Mouse (Mus musculus) cerebellum, adult 9-11 months (tissue): ENCODE measurements around the gene Tubb2b.
"Not testable (repeated sequence)": the region's sequence is repeated elsewhere in the genome, so short reads cannot be mapped to it uniquely, and the experiment has no call there.

ENCODE experiments used
- DNase-seq: peaks from one replicate; pipeline ENCODE4 v3.0.0; 2022

Tubb2b gene

DNA sequence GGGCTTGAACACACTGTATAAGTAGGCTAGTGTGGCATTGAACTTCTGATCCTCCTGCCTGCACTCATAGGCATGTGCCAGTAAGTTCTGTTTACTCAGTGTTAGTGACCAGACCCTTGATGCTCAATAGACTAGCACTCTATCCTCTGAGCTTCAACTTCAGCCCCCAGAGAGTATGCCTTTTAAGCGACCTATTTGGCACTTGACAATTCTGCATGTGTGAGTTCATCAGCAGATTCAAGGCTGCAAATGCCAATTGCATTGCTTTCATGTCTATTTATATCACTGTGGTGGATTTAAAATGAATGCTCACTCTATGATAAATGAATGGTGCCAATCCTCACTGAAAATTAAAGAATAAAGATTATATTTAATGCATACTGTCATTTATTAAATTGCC, 24.9 kb downstream of the Tubb2b start:
- no peak for DNase-seq

DNA sequence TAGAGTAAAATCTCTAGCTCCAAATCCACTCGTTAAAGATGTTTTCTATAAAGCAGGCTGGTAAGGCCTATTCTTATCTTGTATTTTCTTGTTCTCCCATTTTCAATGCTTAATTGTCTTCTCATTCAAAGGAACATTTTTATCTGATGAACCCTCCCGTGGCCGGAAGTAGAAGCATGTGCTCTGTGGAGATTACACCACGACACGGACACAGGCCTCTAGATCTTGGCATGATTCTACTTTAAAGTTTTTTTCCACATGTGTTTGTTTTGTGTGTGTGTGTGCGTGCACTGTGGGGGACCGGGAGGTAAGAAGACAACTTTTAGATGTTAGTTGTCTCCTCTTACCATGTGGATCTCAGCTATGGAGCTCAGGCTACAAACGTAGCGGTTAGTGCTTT, 28.4 kb downstream of the Tubb2b start:
- DNase-seq, result no peak

DNA sequence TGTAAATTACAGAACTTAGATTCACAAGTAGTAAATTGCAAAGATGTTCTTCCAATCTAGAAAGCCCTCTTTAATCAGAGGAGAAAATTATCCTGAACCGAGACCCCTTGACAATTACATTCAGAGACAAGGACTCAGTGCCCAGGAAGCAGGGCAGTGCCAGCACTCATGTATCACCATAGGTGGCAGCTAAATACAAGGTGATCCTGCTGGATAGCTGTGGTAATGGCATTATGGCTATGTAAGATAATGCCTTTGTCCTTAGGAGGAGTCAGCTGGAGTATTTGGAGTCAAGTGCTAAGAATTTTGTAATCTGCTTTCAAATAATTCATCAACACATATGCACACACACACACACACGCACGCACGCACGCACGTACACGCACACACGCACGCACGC, 29.0 kb downstream of the Tubb2b start:
- DNase-seq, result no peak

DNA sequence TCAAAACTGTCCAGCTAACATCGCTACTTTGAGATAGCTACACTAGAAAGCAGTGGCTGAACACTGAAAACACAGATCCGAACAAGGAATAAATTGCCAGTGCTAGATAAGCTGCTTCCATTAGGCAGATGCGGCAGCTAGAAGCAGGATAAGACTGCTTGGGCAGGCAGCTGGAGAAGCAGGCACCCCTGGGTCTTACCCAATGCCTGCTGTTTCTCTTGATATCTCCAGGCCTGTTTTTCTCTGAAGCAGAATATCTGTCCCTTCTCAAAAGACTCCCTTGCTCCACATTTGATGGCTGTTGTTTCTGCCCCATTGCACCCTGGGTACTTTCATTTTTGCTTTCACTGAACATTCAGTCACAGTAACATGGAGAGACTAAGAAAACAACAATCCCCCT, 29.5 kb downstream of the Tubb2b start:
- no peak for DNase-seq

DNA sequence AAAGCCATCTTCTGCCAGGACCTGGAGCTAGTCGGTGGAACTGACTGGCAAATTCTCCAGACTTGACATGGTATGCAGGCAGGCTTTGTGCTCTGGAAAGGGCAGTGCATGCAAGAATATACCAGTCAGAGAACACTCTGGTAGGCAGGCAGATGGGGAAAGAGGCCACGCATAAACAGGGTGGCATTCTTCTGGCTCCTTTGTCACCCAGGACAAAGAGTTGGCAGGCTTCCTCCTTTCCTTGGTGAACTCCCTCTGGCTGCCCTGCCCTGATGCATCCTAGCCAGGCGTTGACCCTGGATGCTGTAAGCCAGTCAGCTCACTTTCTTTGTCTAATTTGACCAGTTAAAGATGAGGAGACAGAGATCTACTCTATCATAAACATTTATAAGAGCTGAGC, 33.2 kb downstream of the Tubb2b start:
- DNase-seq, result no peak

DNA sequence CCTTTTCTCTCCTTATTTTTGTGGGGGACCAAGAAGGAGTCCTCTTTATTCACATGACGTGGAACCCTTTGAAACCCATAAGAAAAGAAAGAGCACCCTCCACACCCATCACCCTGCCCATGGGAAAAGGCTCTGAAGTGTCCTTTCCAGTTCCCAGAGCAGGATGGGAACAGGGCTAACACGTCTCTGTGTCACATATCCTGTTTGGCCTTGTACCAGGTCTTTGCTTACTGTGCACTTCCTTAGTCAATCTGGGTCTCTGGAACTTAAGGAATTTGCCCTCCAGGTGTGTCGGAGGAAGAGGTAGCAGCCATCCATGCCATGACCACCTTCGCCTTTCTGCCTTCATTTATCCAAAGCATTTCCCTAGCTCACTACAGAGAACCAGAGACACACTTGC, 33.8 kb downstream of the Tubb2b start:
- DNase-seq, result no peak

DNA sequence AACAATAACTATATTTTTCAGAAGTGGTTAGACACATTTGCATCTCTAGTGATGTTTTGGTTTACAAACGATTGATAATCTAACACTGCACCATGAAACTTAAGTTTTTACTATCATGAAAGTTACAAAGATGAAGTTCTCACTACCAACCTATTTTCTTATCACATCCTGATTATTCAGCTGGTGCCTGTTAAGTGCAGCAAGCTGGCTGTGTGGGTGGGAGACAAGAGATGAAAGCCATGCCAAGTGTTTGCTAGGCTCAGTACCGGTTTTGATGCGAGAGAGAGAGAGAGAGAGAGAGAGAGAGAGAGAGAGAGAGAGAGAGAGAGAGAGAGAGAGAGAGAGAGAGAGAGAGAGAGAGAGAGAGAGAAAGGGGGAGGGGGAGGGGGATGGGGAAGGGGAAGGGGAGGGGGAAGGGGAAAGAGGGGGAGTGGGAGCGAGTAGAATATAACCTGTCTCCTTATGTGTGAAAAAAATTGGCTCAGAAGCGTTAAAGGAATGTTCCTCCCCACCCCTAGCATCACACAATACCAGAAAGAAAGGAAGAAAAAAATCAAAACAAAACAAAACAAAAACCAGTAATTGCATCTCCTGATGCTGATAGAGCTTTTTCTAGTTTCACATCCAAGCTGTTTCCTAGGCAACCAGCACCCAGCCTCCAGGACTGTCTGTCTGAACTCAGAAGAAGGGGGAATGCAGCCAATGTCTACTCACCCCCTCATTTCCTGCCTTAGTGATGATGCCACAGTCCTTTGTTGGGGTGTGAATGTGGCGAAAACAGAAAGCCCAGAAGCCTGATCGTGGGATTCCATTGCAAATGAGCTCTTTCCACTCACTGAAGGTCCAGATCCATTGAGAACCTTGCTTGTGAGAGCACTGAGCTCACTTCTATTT, 34.5 kb downstream of the Tubb2b start:
- peak; percentile 36 for DNase-seq

DNA sequence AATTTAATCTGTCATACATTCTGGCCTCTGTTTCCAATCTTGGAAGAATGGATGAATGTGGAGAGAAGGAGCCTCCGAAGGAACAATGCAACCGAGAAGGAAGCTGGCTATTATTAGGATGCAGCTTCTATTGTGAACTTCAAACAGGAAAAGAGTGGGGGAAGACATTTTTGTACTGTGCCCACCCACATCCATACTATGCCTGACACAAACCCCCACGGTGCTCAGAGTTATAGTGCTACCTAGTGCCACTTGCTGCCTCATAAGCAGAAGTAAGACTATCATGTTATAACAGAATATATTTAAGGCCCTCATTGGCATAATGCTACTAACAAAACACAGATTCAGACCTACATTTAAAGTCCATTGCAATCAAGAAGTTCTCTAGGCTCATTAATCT, 40.9 kb downstream of the Tubb2b start:
- no peak for DNase-seq

DNA sequence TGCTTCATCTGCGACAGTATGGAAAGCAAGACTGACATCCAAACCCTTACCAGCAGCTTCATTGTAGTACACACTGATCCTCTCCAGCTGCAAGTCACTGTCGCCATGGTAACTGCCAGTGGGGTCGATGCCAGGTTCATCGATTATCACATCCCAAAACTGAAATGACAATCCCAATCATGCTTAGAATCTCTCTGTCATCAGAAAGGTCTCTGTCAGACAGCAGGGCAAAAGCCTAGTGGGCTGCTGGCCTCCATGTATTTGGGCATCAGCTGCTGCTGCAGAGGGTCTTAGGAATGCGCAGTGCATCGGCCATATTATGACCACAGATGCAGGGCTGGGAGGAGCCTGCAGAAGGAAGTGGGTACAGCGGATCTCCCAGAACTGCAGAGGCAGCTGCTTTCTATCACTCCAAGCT, 41.4 kb downstream of the Tubb2b start:
- no peak for DNase-seq

DNA sequence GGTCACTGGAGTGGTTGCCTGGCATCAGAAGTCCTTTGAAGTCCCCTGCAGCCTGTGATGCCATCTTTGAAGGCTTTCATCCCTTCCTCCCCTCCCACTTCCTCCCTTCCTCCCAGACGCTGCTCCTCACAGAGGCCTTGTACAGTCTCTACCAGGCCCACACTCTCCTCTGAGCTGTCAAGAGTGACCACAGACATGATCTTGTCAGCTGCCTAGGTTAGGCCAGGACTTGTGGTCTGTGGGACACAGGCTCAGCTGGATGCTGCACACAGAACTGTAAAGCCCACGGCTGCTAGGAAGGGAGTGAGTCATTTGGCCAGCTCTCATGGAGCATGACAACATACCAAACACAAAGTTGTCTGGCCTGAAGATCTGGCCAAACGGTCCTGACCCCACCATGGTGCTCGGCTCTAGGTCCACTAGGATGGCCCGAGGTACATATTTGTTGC, 42.0 kb downstream of the Tubb2b start:
- not testable (repeated sequence) for DNase-seq

DNA sequence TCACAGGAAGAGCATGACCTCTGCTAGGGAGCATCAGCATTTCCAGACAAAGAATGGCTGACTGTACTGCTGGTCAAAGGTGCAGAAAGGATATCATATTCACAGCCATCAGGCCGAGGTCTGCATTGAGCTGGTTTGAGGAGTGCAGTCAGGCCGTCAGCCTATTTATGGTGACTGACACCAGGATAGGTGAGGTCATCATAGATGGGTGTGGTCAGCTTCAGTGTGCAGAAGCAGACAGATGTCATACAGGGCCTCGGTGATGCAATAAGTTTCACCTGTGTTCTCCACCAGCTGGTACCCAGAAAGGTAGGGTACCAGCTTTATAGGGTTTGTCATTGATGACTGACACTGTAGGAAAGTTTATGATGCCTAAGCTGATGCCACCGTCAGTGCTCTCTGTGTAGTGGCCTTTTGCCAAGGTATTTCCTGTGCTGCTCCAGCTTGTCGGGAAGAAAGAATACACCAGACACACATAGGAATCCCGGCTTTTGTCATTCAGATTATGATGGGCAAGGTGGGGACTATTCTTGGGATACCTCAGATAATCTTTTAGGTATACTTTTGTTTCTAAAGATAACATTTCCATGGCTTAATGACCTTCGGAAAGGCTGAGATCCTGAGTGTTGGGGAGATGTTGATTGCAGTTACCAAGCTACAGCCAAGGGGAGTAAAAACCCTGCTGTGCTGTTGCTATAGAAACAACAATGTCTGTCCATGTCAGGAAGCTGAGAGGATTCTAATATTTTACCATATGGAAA, 43.0 kb downstream of the Tubb2b start:
- no peak for DNase-seq

DNA sequence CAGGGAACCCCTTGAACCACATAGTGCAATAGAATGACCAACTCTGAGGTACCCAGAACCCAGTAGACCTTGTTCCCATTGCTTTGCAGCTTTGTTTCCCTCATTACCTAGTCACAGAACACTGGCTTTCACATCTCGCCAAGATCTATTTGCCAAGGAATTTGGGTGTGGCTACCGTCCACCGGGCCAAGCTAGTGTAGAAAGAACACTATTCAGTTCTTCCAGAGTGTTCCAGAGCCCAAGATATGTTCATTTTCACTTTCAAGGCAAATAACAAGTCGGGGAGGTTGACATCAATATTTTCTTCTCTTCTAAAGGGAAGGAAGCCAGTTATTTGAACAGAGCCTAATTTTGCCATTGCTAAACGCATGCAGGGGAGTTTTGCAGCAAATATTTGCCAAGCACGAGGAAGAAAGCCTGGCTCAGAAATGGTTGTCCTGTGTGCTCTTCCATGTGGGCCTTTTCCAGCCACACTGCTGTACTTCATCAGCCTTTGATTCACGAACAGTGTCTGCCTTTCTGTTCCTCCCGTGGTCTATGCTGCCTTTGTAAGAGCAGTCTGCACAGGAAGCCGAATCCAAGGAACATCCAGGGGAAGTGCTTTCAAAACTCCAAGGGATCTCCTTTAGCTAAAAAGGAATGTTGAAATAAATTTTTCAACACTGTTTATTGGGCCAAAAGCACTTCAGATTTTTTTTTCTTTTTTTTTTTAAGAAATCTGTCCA, 46.1 kb downstream of the Tubb2b start:
- DNase-seq, result peak; percentile 22

DNA sequence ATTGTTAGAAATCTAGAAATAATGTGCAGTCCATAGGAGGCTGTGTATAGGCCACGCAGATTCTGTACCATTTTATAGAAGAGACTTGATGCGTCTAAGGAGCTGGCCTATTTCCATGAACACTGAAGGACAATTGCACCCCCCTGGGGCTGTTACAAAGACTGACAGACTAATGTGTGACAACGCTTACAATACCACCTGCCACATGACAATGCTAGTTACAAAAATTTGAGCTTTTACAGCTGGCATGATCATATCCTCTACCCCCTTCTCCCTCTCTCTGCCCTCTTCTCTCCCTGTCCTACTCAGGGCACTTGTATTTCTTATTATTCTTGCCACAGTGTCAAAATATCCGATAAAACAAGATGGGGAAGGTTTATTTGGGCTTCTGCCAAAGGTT, 48.3 kb downstream of the Tubb2b start:
- no peak for DNase-seq

DNA sequence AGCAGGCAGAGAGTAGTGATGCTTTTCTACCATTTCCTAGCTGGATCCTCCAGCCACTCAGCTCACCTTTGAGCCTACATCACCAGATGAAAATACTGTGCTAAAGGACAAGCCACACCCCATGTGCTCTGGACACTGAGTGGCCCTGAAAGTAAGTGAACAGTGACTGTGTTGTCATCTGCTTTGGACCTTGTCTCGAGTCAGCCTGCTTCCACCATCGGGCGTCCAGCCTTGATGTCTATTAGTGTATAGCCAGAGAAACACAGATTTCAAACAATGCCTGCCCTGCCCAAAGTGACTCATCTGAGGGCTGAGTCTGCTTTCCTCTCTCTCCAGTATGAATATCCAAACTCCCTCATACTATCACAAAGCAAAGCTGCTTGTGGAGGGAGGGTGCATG, 50.5 kb downstream of the Tubb2b start:
- no peak for DNase-seq

DNA sequence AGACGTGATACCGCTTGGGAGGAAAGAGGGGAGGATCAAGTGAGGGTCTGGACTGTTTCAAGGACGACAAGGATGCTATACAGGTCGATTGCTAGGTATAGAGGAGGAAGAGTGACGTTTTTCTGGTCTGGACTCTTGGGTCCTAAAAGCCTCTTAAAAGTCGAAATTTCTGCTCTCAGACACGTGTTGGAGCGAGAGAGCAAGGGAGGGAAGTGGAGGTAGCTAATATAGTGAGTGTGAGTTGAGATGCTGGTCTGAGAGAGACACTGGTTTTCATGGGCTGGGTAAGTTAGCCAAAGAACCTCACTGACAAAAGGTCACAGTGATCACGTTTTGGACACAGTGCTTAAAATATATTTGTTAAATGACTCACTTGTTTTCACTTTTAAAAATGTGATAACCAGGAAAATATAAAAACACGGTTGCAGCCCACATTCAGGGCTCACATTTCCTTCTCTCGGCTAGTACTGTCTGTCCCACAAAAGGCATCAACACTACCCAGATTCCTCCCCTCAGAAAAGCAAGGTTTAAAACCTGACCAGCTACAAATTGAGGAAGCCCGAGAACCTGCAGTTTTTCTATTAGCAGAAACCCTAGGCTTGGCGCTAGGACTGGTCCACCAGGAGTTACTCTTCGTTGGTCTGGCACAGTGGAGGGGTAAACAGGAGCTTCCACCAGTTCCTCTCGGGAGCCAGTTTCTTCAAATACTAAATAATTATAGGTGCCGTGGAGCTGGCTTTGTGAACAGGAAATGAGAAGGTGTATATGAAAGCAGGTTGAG, 51.6 kb downstream of the Tubb2b start:
- no peak for DNase-seq

DNA sequence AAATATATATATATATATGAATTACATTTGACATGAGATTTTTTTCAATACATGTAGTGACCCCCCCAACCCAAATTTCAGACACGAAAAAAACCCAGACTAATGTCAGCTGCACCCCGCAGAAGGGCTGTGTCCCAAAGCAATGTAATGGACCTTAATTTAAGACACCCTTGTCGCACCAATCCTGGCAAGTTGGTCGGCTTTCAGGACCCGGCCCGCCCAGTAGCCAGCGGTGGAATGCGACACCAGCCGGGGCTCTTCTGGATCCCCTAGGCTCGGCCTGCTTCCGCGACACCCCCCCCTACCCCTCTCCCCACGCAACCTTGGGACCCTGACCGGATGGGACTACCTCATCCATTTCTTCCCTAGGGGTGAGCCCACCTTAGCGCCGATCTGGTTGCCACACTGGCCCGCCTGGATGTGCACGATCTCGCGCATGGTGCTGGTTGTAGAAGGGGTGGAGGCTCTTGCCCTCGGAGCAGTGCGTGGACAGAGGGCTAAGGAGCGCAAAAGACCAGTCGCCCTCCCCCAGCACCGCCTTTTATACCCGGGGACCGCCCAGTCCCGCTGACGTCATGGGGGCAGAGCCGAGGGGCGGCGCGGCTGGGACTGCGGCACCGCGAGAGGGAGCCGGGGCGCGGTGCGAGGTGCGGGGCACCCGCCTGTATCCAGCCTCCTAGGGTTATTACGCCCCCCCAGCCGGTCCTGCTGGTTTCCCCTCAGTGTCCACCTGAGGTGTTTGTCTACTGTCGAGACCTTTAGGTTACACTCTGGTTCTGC, 52.6 kb downstream of the Tubb2b start, which contains the start of gene Tubb2a:
Gene Tubb2a, minus strand, starts transcription at position 516 of the 780 bp plus-strand sequence.
- peak; percentile 91 for DNase-seq
